Mouse (Mus musculus) ovary, postnatal 36 days (tissue): Measurements from ENCODE around the gene Hoxc10.

Experiments used
- DNase-seq: peaks from one replicate; pipeline ENCODE4 v3.0.0; 2022; ENCODE audit warnings: low spot score, mixed read lengths

The Hoxc10 gene

GRCm38 (mm10) chr15:102966776-102967311 is at the start of gene Hoxc10:
TSS of gene Hoxc10 (plus strand) at chr15:102966796.
- no peak for DNase-seq

GRCm38 (mm10) chr15:102917972-102918572 is 48.5 kb upstream of the Hoxc10 start:
- DNase-seq: no peak

GRCm38 (mm10) chr15:102918611-102919265 is 47.9 kb upstream of the Hoxc10 start:
- no peak for DNase-seq

GRCm38 (mm10) chr15:102919336-102920180 is 47.0 kb upstream of the Hoxc10 start:
- DNase-seq: no peak

- no peak for DNase-seq
Measured at GRCm38 (mm10) chr15:102920619-102921018, 46.0 kb upstream of the Hoxc10 start.

- DNase-seq: no peak
Measured at GRCm38 (mm10) chr15:102921053-102922011, 45.3 kb upstream of the Hoxc10 start, which contains the start of gene Hoxc13. TSS of gene Hoxc13 (plus strand) at chr15:102921103.

- DNase-seq: no peak
Measured at GRCm38 (mm10) chr15:102922012-102922362, 44.6 kb upstream of the Hoxc10 start.

- no peak for DNase-seq
Measured at GRCm38 (mm10) chr15:102922636-102923500, 43.7 kb upstream of the Hoxc10 start.

GRCm38 (mm10) chr15:102927032-102927645 is 39.5 kb upstream of the Hoxc10 start:
- no peak for DNase-seq

- no peak for DNase-seq
Measured at GRCm38 (mm10) chr15:102931706-102932358, 34.8 kb upstream of the Hoxc10 start.

- no peak for DNase-seq
Measured at GRCm38 (mm10) chr15:102934438-102934837, 32.2 kb upstream of the Hoxc10 start.

- no peak for DNase-seq
Measured at GRCm38 (mm10) chr15:102934897-102935296, 31.7 kb upstream of the Hoxc10 start.

- DNase-seq: no peak
Measured at GRCm38 (mm10) chr15:102936279-102936972, 30.2 kb upstream of the Hoxc10 start, which contains the start of gene Hoxc12. TSS of gene Hoxc12 (plus strand) at chr15:102936757.

GRCm38 (mm10) chr15:102937036-102937666 is 29.4 kb upstream of the Hoxc10 start:
- DNase-seq: no peak

GRCm38 (mm10) chr15:102939256-102940155 is 27.1 kb upstream of the Hoxc10 start:
- DNase-seq: no peak

- no peak for DNase-seq
Measured at GRCm38 (mm10) chr15:102942739-102943467, 23.7 kb upstream of the Hoxc10 start.

GRCm38 (mm10) chr15:102943468-102943813 is 23.2 kb upstream of the Hoxc10 start:
- no peak for DNase-seq
